Mouse (Mus musculus) testis, adult 2 months (tissue): ENCODE data around the gene Hspa1l. TPM values are rescaled to one million over a fixed set of nuclear protein-coding genes. Genes with fewer than 3 reads are reported as not detected.
A peak's percentile ranks its signal among the peaks of the same experiment; 100 is the strongest.

Source experiments
- H3K27ac ChIP-seq: fragments of 200-500 bp; 2 replicates; pipeline ENCODE4 v1.5.1; 2012; ENCODE audit warnings: low read depth, low read length; ENCODE audit not compliant: control insufficient read depth, insufficient read depth
- H3K27me3 ChIP-seq: fragments of 200-500 bp; 2 replicates; pipeline ENCODE4 v1.6.1; 2012; ENCODE audit warnings: mild to moderate bottlenecking, low read length, moderate library complexity; ENCODE audit not compliant: control insufficient read depth, insufficient read depth
- H3K36me3 ChIP-seq: fragments of 200-500 bp; 2 replicates; pipeline ENCODE4 v1.6.1; 2012; ENCODE audit warnings: mild to moderate bottlenecking, low read length; ENCODE audit not compliant: control insufficient read depth, insufficient read depth
- H3K4me1 ChIP-seq: fragments of 200-500 bp; 2 replicates; pipeline ENCODE4 v1.6.1; 2012; ENCODE audit warnings: low read length; ENCODE audit not compliant: control insufficient read depth, insufficient read depth
- H3K4me3 ChIP-seq: fragments of 200-500 bp; 2 replicates; pipeline ENCODE4 v1.5.1; 2012; ENCODE audit warnings: low read depth, mild to moderate bottlenecking, low read length, moderate library complexity, mixed read lengths; ENCODE audit not compliant: control insufficient read depth
- CTCF ChIP-seq: fragments of 200-500 bp; IDR thresholded peaks from 2 replicates; pipeline ENCODE4 v1.5.1; 2012; ENCODE audit warnings: low read depth, mild to moderate bottlenecking, inconsistent platforms, low read length, moderate library complexity; ENCODE audit not compliant: control insufficient read depth, insufficient read depth, insufficient replicate concordance
- POLR2A ChIP-seq: fragments of 200-500 bp; IDR thresholded peaks from 2 replicates; pipeline ENCODE4 v1.6.1; 2012; ENCODE audit warnings: low read depth, mild to moderate bottlenecking, inconsistent platforms, low read length, moderate library complexity; ENCODE audit not compliant: control insufficient read depth
- polyA plus RNA-seq: library from polyadenylated mRNA; depleted of rRNA; stranded (reverse); fragments of >200 nt; gene quantifications from 2 replicates; pipeline ENCODE4 v1.2.3, GENCODE M21; 2012

Gene Hspa1l
- polyA plus RNA-seq, 1 experiment, result 718 TPM

- no peaks in the 10 kb centered on the region for H3K36me3 ChIP-seq
- no peak overlapping the region for H3K27ac ChIP-seq
- no peaks in the 10 kb centered on the region for H3K27me3 ChIP-seq
- no peak overlapping the region for H3K4me3 ChIP-seq
- peaks cover 26% of the 10 kb centered on the region for H3K4me1 ChIP-seq
- TF ChIP-seq POLR2A, result no peak
- TF ChIP-seq CTCF, result no peak
Measured at GRCm38 (mm10) chr17:34932287-34932686, 40.2 kb upstream of the Hspa1l start.

- H3K4me1 ChIP-seq, result peaks cover 26% of the 10 kb centered on the region
- H3K36me3 ChIP-seq, result no peaks in the 10 kb centered on the region
- peak overlapping the region; percentile 23 for H3K4me3 ChIP-seq
- no peak overlapping the region for H3K27ac ChIP-seq
- TF ChIP-seq CTCF (no peak), POLR2A (no peak)
- no peaks in the 10 kb centered on the region for H3K27me3 ChIP-seq
Measured at GRCm38 (mm10) chr17:34934031-34934430, 38.5 kb upstream of the Hspa1l start.

GRCm38 (mm10) chr17:34934830-34935229, 37.7 kb upstream of the Hspa1l start:
- H3K4me3 ChIP-seq, result peak overlapping the region; percentile 8
- no peak overlapping the region for H3K27ac ChIP-seq
- H3K4me1 ChIP-seq, result peaks cover 26% of the 10 kb centered on the region
- H3K27me3 ChIP-seq, result no peaks in the 10 kb centered on the region
- no peaks in the 10 kb centered on the region for H3K36me3 ChIP-seq
- no peak for TF ChIP-seq CTCF
- TF ChIP-seq POLR2A, result no peak

GRCm38 (mm10) chr17:34937960-34938505, 34.5 kb upstream of the Hspa1l start:
- TF ChIP-seq POLR2A (no peak), CTCF (no peak)
- H3K27me3 ChIP-seq, result no peaks in the 10 kb centered on the region
- no peaks in the 10 kb centered on the region for H3K36me3 ChIP-seq
- no peak overlapping the region for H3K4me3 ChIP-seq
- H3K27ac ChIP-seq, result no peak overlapping the region
- peaks cover 26% of the 10 kb centered on the region for H3K4me1 ChIP-seq

GRCm38 (mm10) chr17:34941344-34942041, 31.0 kb upstream of the Hspa1l start:
- Histone ChIP-seq H3K4me3 (peak overlapping the region; percentile 77), H3K36me3 (no peaks in the 10 kb centered on the region), H3K4me1 (peaks cover 13% of the 10 kb centered on the region), H3K27ac (peak overlapping the region; percentile 54; the same call in 1 of the 2 replicates), H3K27me3 (no peaks in the 10 kb centered on the region)
- TF ChIP-seq CTCF (no peak), POLR2A (no peak)

- no peak for TF ChIP-seq CTCF
- no peak for TF ChIP-seq POLR2A
- Histone ChIP-seq H3K27ac (no peak overlapping the region), H3K4me3 (no peak overlapping the region), H3K36me3 (no peaks in the 10 kb centered on the region), H3K4me1 (peaks cover 13% of the 10 kb centered on the region), H3K27me3 (no peaks in the 10 kb centered on the region)
Measured at GRCm38 (mm10) chr17:34943128-34943815, 29.2 kb upstream of the Hspa1l start.

GRCm38 (mm10) chr17:34944362-34944761, 28.1 kb upstream of the Hspa1l start:
- no peak overlapping the region for H3K4me3 ChIP-seq
- H3K27ac ChIP-seq, result no peak overlapping the region
- no peaks in the 10 kb centered on the region for H3K36me3 ChIP-seq
- H3K27me3 ChIP-seq, result no peaks in the 10 kb centered on the region
- peaks cover 13% of the 10 kb centered on the region for H3K4me1 ChIP-seq
- TF ChIP-seq POLR2A (no peak), CTCF (no peak)
